Mouse (Mus musculus) brain, embryonic 14.5 days (tissue): ENCODE data around the gene Bnip1.

Experiments
- CTCF ChIP-seq: fragments of 200-500 bp; IDR thresholded peaks from 2 replicates; pipeline ENCODE4 v1.5.1; 2012; ENCODE audit warnings: inconsistent platforms, mild to moderate bottlenecking, moderate library complexity, borderline replicate concordance; ENCODE audit not compliant: insufficient read depth, insufficient read length; ENCODE audit errors: extremely low read depth
- POLR2A ChIP-seq: fragments of 200-500 bp; IDR thresholded peaks from 2 replicates; pipeline ENCODE4 v1.6.1; 2012; ENCODE audit warnings: mild to moderate bottlenecking, inconsistent platforms, borderline replicate concordance; ENCODE audit not compliant: poor library complexity, insufficient read depth, insufficient read length, severe bottlenecking; ENCODE audit errors: extremely low read depth

GRCm38 (mm10) chr17:26793068-26793765, 12.4 kb downstream of the Bnip1 start:
- TF ChIP-seq CTCF, result no peak
- no peak for TF ChIP-seq POLR2A
